Mouse (Mus musculus): ENCODE data around the gene Slc10a7. TPM values are rescaled to one million over a fixed set of nuclear protein-coding genes. Genes with fewer than 3 reads are reported as not detected.

Slc10a7 gene
- polyA plus RNA-seq, 1 experiment from 2014 or later = 10.1 TPM

- Histone ChIP-seq H3K9me3 (replicated peaks; ENCODE audit: control insufficient read depth, low read length, poor library complexity, severe bottlenecking) (no peaks in the 10 kb centered on the region), H3K27me3 (ENCODE audit: control insufficient read depth, insufficient read depth, low read depth, low read length) (no peaks in the 10 kb centered on the region), H3K36me3 (ENCODE audit: control insufficient read depth, insufficient read depth, low read length) (no peaks in the 10 kb centered on the region), H3K4me2 (ENCODE audit: low read length) (no peak overlapping the region), H3K9ac (ENCODE audit: low read depth, low read length) (no peak overlapping the region), H3K4me3 (ENCODE audit: low read depth, low read length) (no peak overlapping the region), H3K4me1 (ENCODE audit: control insufficient read depth, insufficient read depth, low read length) (no peaks in the 10 kb centered on the region), H3K27ac (ENCODE audit: low read length) (no peak overlapping the region)
- ATAC-seq = no peak
These were observed 255.8 kb downstream of the Slc10a7 start for GRCm38 (mm10) chr8:78764976-78765375.

GRCm38 (mm10) chr8:78765556-78765955 lies 256.4 kb downstream of the Slc10a7 start:
- Histone ChIP-seq H3K4me1 (ENCODE audit: control insufficient read depth, insufficient read depth, low read length) (no peaks in the 10 kb centered on the region), H3K27ac (ENCODE audit: low read length) (no peak overlapping the region), H3K9me3 (replicated peaks; ENCODE audit: control insufficient read depth, low read length, poor library complexity, severe bottlenecking) (no peaks in the 10 kb centered on the region), H3K27me3 (ENCODE audit: control insufficient read depth, insufficient read depth, low read depth, low read length) (no peaks in the 10 kb centered on the region), H3K36me3 (ENCODE audit: control insufficient read depth, insufficient read depth, low read length) (no peaks in the 10 kb centered on the region), H3K9ac (ENCODE audit: low read depth, low read length) (no peak overlapping the region), H3K4me3 (ENCODE audit: low read depth, low read length) (no peak overlapping the region), H3K4me2 (ENCODE audit: low read length) (no peak overlapping the region)
- ATAC-seq = no peak
- WGBS = 81% methylated on average over 1 of the region's 1 CpGs

GRCm38 (mm10) chr8:78770584-78770983 lies 261.4 kb downstream of the Slc10a7 start:
- no peaks in the 10 kb centered on the region for H3K4me1 ChIP-seq (ENCODE audit: control insufficient read depth, insufficient read depth, low read length)
- H3K9ac ChIP-seq (ENCODE audit: low read depth, low read length) = no peak overlapping the region
- WGBS = 98% methylated on average over 3 of the region's 3 CpGs
- no peaks in the 10 kb centered on the region for H3K27me3 ChIP-seq (ENCODE audit: control insufficient read depth, insufficient read depth, low read depth, low read length)
- no peak overlapping the region for H3K4me2 ChIP-seq (ENCODE audit: low read length)
- H3K4me3 ChIP-seq (ENCODE audit: low read depth, low read length) = no peak overlapping the region
- no peak for ATAC-seq
- H3K36me3 ChIP-seq (ENCODE audit: control insufficient read depth, insufficient read depth, low read length) = no peaks in the 10 kb centered on the region
- H3K27ac ChIP-seq (ENCODE audit: low read length) = no peak overlapping the region
- H3K9me3 ChIP-seq (replicated peaks; ENCODE audit: control insufficient read depth, low read length, poor library complexity, severe bottlenecking) = no peaks in the 10 kb centered on the region

GRCm38 (mm10) chr8:78771256-78771655 lies 262.1 kb downstream of the Slc10a7 start:
- H3K9ac ChIP-seq (ENCODE audit: low read depth, low read length) = no peak overlapping the region
- H3K27ac ChIP-seq (ENCODE audit: low read length) = no peak overlapping the region
- 62% methylated on average over 7 of the region's 7 CpGs for WGBS
- ATAC-seq = no peak
- H3K4me1 ChIP-seq (ENCODE audit: control insufficient read depth, insufficient read depth, low read length) = no peaks in the 10 kb centered on the region
- H3K27me3 ChIP-seq (ENCODE audit: control insufficient read depth, insufficient read depth, low read depth, low read length) = no peaks in the 10 kb centered on the region
- H3K36me3 ChIP-seq (ENCODE audit: control insufficient read depth, insufficient read depth, low read length) = no peaks in the 10 kb centered on the region
- H3K9me3 ChIP-seq (replicated peaks; ENCODE audit: control insufficient read depth, low read length, poor library complexity, severe bottlenecking) = no peaks in the 10 kb centered on the region
- H3K4me2 ChIP-seq (ENCODE audit: low read length) = no peak overlapping the region
- no peak overlapping the region for H3K4me3 ChIP-seq (ENCODE audit: low read depth, low read length)

- no peak overlapping the region for H3K4me2 ChIP-seq (ENCODE audit: low read length)
- no peaks in the 10 kb centered on the region for H3K9me3 ChIP-seq (replicated peaks; ENCODE audit: control insufficient read depth, low read length, poor library complexity, severe bottlenecking)
- no peaks in the 10 kb centered on the region for H3K4me1 ChIP-seq (ENCODE audit: control insufficient read depth, insufficient read depth, low read length)
- H3K4me3 ChIP-seq (ENCODE audit: low read depth, low read length) = no peak overlapping the region
- no peaks in the 10 kb centered on the region for H3K36me3 ChIP-seq (ENCODE audit: control insufficient read depth, insufficient read depth, low read length)
- no peaks in the 10 kb centered on the region for H3K27me3 ChIP-seq (ENCODE audit: control insufficient read depth, insufficient read depth, low read depth, low read length)
- 91% methylated on average over 9 of the region's 9 CpGs for WGBS
- ATAC-seq = no peak
- no peak overlapping the region for H3K9ac ChIP-seq (ENCODE audit: low read depth, low read length)
- H3K27ac ChIP-seq (ENCODE audit: low read length) = no peak overlapping the region
These were observed 267.7 kb downstream of the Slc10a7 start for GRCm38 (mm10) chr8:78776816-78777215.

Other genes starting within 250 kb of the Slc10a7 start
- gene Pou4f2, start 72.7 kb upstream of the Slc10a7 start, polyA plus RNA-seq (2015; fragmentation: Nextera tagmentation; extraction: Ambion mirVana) = 15.3 and 24.7 TPM in 2 replicates
- gene Rbmxl1, start 448 bp upstream of the Slc10a7 start, polyA plus RNA-seq (2015; fragmentation: Nextera tagmentation; extraction: Ambion mirVana) = 201 and 213 TPM in 2 replicates